Mouse (Mus musculus) megakaryocyte, embryonic 14.5 days (primary cell): ENCODE data around the gene Vmn1r198.

Experiments used
- FLI1 ChIP-seq: IDR thresholded peaks from 2 replicates; pipeline ENCODE4 v1.6.1; 2012; ENCODE audit warnings: low read length, inconsistent platforms, mixed read lengths
- GATA1 ChIP-seq: IDR thresholded peaks from 3 replicates; pipeline ENCODE4 v1.6.1; 2012; ENCODE audit warnings: mixed read lengths, low read length, inconsistent platforms, borderline replicate concordance

DNA sequence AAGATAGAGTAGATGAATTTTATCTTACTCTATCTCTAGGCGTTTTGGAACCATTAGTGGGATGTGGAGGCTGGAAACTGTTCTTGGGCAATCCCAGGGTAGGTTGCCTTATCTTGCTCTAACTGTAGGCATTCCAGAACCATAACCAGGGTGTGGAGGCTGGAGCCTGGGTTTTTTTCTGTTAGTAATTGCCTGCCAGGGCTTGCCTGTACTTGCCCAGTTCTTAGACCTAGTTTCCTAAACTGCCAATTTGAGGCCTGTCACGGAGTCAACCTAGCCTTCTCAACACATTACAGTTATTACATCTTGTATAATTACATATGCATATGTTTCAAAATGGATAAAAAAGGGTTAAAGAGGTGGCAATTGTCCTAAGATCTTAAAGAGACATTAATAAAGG is 32.8 kb upstream of the Vmn1r198 start:
- TF ChIP-seq GATA1 (no peak), FLI1 (no peak)
